Mouse (Mus musculus): ENCODE results near the gene Raf1. TPM values are rescaled to one million over a fixed set of nuclear protein-coding genes. Genes with fewer than 3 reads are reported as not detected.

Gene Raf1
- 159 TPM in 2 replicates for polyA plus RNA-seq (2016; fragmentation: Nextera tagmentation; extraction: Ambion mirVana)

DNA sequence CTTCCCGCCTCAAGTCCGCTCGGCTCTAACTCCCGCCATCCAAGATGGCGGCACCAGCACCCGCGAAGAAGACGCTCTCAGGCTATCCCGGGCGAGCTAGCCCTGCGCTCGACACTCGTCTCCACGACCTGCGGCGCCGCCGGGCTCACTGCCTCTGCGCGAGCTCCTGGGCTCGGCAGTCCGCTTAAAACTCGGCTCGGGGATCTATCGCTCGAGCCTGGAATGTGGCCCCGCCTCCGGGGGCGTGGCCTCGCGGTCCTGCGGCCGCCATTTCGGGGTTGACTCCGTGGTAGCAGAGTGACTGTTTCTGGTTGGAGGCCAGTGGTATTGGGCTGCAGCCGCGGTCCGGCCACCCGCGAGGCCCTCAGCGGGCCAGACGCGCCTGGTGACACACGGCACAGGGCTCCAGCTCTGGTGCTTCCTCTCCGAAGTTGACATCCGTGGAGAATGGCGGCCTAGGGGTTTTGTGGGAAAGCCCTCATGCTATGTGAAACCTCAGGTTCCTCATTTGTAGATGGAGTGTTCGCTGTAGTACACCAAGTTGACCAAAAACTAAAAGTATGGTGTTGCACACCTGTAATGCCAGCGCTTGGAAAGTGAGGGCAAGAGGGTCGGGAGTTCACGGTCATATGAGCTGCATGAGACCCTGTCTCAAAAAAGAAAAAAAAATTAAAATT, at the start of gene Raf1:
Raf1 (minus strand) TSS at position 184 of the 677 bp plus-strand sequence.
- H3K4me2 ChIP-seq (replicated peaks) = peak within 1 kb of the TSS; percentile 71
- WGBS = 1% methylated on average over 51 of the region's 51 CpGs
- H3K27ac ChIP-seq = peak within 1 kb of the TSS; percentile 99
- no peaks in the 10 kb centered on the region for H3K36me3 ChIP-seq
- H3K9me3 ChIP-seq (replicated peaks) = no peaks in the 10 kb centered on the region
- H3K4me1 ChIP-seq = peaks cover 16% of the 10 kb centered on the region
- peak within 1 kb of the TSS; percentile 83 for H3K4me3 ChIP-seq
- peak; percentile 98 for ATAC-seq (ENCODE audit: low FRiP score)
- H3K9ac ChIP-seq = peak within 1 kb of the TSS; percentile 99
- no peaks in the 10 kb centered on the region for H3K27me3 ChIP-seq

DNA sequence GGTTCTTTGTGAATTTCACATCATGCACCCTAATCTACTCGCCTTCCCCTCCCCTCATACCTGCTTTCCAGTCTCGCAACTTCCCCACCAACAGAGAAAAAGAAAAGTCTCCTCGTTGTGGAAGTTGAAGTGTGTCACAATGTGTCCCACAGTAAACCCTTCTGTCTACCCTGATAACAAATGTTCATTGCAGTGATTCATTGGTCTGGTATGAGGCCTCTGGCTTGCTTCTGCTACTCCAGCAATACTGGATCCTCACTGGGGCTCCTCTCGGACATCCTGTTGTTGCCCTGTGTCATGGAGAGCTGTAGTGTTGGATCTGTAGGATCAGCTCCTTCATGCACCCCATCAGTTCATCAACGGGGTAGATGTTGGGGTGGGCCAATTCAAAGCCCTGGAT, 45.8 kb upstream of the Raf1 start:
- ATAC-seq (ENCODE audit: low FRiP score) = no peak
- peaks cover 12% of the 10 kb centered on the region; the same call in 1 of the 2 replicates for H3K4me1 ChIP-seq
- H3K36me3 ChIP-seq = no peaks in the 10 kb centered on the region
- H3K9ac ChIP-seq = no peak overlapping the region
- WGBS = 86% methylated on average over 5 of the region's 5 CpGs
- H3K4me2 ChIP-seq (replicated peaks) = no peak overlapping the region
- H3K9me3 ChIP-seq (replicated peaks) = no peaks in the 10 kb centered on the region; the same call in 1 of the 2 replicates
- H3K27me3 ChIP-seq = no peaks in the 10 kb centered on the region
- no peak overlapping the region for H3K27ac ChIP-seq
- H3K4me3 ChIP-seq = no peak overlapping the region

- no peak overlapping the region for H3K27ac ChIP-seq
- H3K4me3 ChIP-seq = peak overlapping the region; percentile 16
- no peaks in the 10 kb centered on the region for H3K9me3 ChIP-seq (replicated peaks)
- 0 out of 2 replicates have a peak overlapping the region, but pooled peaks have one; percentile 18 for H3K9ac ChIP-seq
- no peaks in the 10 kb centered on the region for H3K27me3 ChIP-seq
- peaks cover 17% of the 10 kb centered on the region; the same call in 1 of the 2 replicates for H3K4me1 ChIP-seq
- no peaks in the 10 kb centered on the region for H3K36me3 ChIP-seq
- 2% methylated on average over 15 of the region's 15 CpGs for WGBS
- H3K4me2 ChIP-seq (replicated peaks) = peak overlapping the region; percentile 53
- ATAC-seq (ENCODE audit: low FRiP score) = peak; percentile 93
Measured at GRCm38 (mm10) chr6:115717715-115718558, 41.5 kb upstream of the Raf1 start.

DNA sequence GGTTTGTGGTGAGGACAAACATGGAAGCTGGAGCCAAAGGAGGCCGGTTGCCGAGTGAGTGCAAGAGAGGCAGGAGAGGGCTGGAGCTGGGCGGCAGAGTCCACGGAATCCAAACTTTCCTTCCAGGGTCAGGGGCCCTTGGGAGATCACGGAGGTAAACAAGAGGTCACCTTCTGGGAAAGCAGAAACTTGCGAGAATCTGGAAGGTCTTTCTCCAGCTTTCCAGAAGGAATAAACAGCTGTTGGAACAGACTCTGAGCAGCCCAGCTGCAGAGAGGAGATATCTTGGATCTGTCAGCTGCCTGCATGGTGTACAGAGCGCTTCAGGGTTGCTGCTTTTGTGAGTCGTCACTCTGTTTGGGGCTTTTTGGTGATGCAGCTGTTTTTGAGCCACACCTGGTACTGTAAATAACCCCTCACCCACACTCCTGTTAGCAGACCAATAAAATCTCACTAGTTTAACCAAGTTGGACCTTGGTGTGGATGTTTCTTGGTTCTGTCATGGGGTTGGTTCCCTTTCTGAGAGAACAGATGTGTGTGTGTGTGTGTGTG, 40.7 kb upstream of the Raf1 start:
- H3K27ac ChIP-seq = no peak overlapping the region
- peaks cover 17% of the 10 kb centered on the region; the same call in 1 of the 2 replicates for H3K4me1 ChIP-seq
- no peaks in the 10 kb centered on the region for H3K36me3 ChIP-seq
- no peaks in the 10 kb centered on the region for H3K9me3 ChIP-seq (replicated peaks)
- H3K4me2 ChIP-seq (replicated peaks) = peak overlapping the region; percentile 53
- peak overlapping the region; percentile 5; the same call in 1 of the 2 replicates for H3K9ac ChIP-seq
- peak; percentile 57 for ATAC-seq (ENCODE audit: low FRiP score)
- 10% methylated on average over 8 of the region's 8 CpGs for WGBS
- H3K4me3 ChIP-seq = no peak overlapping the region
- no peaks in the 10 kb centered on the region for H3K27me3 ChIP-seq

GRCm38 (mm10) chr6:115711261-115711660, 34.8 kb upstream of the Raf1 start:
- Histone ChIP-seq H3K27me3 (no peaks in the 10 kb centered on the region), H3K4me1 (no peaks in the 10 kb centered on the region), H3K4me2 (replicated peaks) (no peak overlapping the region), H3K36me3 (no peaks in the 10 kb centered on the region), H3K9ac (no peak overlapping the region), H3K27ac (no peak overlapping the region), H3K9me3 (replicated peaks) (no peaks in the 10 kb centered on the region), H3K4me3 (no peak overlapping the region)
- no peak for ATAC-seq (ENCODE audit: low FRiP score)
- WGBS = 68% methylated on average over 3 of the region's 3 CpGs

DNA sequence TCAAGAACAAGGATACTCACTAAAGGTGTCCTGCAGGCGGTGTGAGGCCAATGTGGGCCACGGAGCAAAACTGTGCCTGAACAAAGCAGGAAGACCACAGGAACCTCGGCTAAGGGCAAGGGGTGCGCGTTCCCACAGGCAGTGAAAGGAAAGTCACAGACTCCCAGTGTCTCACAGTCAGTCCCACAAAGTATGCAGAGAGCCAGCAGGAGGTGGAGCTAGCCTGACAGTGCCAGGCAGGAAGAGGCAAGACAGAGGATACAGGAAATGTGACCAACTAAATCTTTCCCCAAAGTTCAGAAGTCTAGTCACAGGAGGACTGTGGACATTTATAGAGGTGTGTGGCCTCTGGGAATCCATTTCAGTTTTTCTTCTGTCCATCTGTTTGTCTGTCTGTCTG, 26.5 kb upstream of the Raf1 start:
- Histone ChIP-seq H3K36me3 (no peaks in the 10 kb centered on the region), H3K9me3 (replicated peaks) (no peaks in the 10 kb centered on the region), H3K27ac (no peak overlapping the region), H3K4me1 (peaks cover 4% of the 10 kb centered on the region; the same call in 1 of the 2 replicates), H3K4me3 (no peak overlapping the region), H3K27me3 (no peaks in the 10 kb centered on the region), H3K9ac (no peak overlapping the region), H3K4me2 (replicated peaks) (no peak overlapping the region)
- WGBS = 78% methylated on average over 5 of the region's 5 CpGs
- no peak for ATAC-seq (ENCODE audit: low FRiP score)

DNA sequence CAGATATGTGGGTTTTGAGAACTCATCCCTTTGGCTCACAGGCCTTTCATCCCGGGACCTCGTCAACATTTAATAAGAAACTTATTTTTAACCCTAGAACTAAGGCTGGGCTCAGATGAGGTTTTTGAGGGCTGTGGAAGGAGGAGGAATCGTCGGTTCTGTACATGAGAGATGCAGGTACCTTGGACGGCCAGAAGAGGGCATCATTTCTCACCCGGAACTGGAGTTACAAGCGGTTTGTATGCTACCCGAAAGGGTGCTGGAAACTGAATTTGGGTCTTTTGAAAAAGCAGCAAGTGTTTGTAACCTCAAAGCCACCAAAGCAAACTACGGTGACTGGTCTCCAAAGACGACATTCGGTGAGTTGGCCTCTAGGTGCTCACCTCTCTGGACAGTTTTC, 24.9 kb upstream of the Raf1 start:
- H3K9ac ChIP-seq = no peak overlapping the region
- 47% methylated on average over 11 of the region's 11 CpGs for WGBS
- H3K4me2 ChIP-seq (replicated peaks) = no peak overlapping the region
- H3K27me3 ChIP-seq = no peaks in the 10 kb centered on the region
- H3K4me3 ChIP-seq = no peak overlapping the region
- no peak overlapping the region for H3K27ac ChIP-seq
- no peaks in the 10 kb centered on the region for H3K9me3 ChIP-seq (replicated peaks)
- no peak for ATAC-seq (ENCODE audit: low FRiP score)
- no peaks in the 10 kb centered on the region for H3K36me3 ChIP-seq
- H3K4me1 ChIP-seq = peaks cover 4% of the 10 kb centered on the region; the same call in 1 of the 2 replicates

- Histone ChIP-seq H3K4me2 (replicated peaks) (no peak overlapping the region), H3K9ac (no peak overlapping the region), H3K36me3 (no peaks in the 10 kb centered on the region), H3K9me3 (replicated peaks) (no peaks in the 10 kb centered on the region), H3K4me3 (no peak overlapping the region), H3K27me3 (no peaks in the 10 kb centered on the region), H3K4me1 (peaks cover 4% of the 10 kb centered on the region; the same call in 1 of the 2 replicates), H3K27ac (no peak overlapping the region)
- 91% methylated on average over 1 of the region's 1 CpGs for WGBS
- no peak for ATAC-seq (ENCODE audit: low FRiP score)
Measured at GRCm38 (mm10) chr6:115700778-115701177, 24.3 kb upstream of the Raf1 start.

GRCm38 (mm10) chr6:115698699-115699098, 22.3 kb upstream of the Raf1 start:
- no peak for ATAC-seq (ENCODE audit: low FRiP score)
- no peaks in the 10 kb centered on the region for H3K36me3 ChIP-seq
- no peaks in the 10 kb centered on the region for H3K27me3 ChIP-seq
- H3K4me1 ChIP-seq = peaks cover 4% of the 10 kb centered on the region; the same call in 1 of the 2 replicates
- H3K27ac ChIP-seq = no peak overlapping the region
- no peak overlapping the region for H3K4me2 ChIP-seq (replicated peaks)
- H3K4me3 ChIP-seq = no peak overlapping the region
- WGBS = 85% methylated on average over 4 of the region's 4 CpGs
- H3K9me3 ChIP-seq (replicated peaks) = no peaks in the 10 kb centered on the region
- H3K9ac ChIP-seq = no peak overlapping the region

DNA sequence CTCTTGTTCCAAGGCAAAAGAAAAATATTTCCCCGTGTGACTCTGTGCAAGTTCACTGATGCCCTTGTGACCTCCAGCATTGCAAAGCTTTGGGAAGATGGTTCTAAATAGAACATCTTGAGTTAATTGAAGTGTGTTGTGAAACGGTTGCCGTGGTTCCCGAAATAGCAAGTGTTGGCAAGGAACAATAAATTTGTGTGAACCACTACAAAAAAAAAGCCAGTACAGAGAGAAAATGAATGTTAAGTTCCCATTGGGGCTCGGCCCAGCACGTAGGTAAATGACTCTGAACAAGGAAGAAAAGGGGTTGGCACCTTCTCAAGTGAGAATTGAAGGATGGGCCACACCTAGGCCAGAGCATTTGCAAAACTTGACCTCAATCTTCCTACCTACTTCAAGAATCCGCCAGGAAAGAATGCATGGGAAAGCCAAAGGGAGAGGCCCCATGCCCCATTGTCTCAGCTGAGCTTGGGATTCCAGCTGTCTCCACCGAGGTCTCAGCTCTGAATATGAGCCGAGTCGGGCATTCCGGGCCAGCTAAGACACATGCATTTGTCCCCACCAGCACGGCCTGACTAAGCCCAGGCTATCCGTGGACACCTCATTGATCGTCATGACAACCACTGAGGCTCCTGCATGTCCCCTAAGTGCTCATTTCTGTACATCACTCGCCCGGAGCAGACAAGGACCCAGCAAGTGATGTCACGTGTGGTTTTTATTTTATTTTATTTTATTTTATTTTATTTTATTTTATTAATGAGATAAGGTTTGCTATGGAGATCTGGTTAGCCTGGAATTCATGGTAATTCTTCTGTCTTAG, 21.5 kb upstream of the Raf1 start:
- no peaks in the 10 kb centered on the region for H3K9me3 ChIP-seq (replicated peaks)
- H3K9ac ChIP-seq = no peak overlapping the region
- 55% methylated on average over 17 of the region's 17 CpGs for WGBS
- H3K4me1 ChIP-seq = peaks cover 4% of the 10 kb centered on the region; the same call in 1 of the 2 replicates
- no peak for ATAC-seq (ENCODE audit: low FRiP score)
- H3K4me3 ChIP-seq = no peak overlapping the region
- no peaks in the 10 kb centered on the region for H3K36me3 ChIP-seq
- H3K4me2 ChIP-seq (replicated peaks) = no peak overlapping the region
- H3K27ac ChIP-seq = no peak overlapping the region
- no peaks in the 10 kb centered on the region for H3K27me3 ChIP-seq

DNA sequence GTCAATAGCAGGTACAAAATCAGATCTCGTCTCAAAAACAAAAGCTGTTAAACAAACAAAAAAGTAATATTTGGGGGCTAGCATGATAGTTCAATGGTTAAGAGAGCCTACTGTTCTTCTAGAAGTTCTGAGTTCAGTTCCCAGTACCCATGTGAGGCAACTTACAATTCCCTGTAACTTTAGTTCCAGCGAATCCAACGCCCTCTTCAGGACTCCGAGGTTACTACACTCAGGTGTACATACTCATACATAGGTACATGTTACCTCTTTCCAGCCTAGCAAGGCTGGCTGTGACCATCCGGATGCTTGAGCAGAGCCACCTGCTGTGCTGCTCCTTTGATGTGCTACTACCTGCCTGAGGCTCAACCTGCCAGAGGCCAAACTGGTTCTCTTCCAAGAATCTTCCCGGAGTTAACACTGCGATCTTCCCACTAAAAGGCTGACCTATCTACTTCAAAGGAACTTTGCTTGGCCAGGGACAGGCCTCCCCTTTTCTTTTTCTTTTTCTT, 20.3 kb upstream of the Raf1 start:
- Histone ChIP-seq H3K4me3 (no peak overlapping the region), H3K27me3 (no peaks in the 10 kb centered on the region), H3K9me3 (replicated peaks) (no peaks in the 10 kb centered on the region), H3K27ac (no peak overlapping the region), H3K4me2 (replicated peaks) (no peak overlapping the region), H3K36me3 (no peaks in the 10 kb centered on the region), H3K9ac (no peak overlapping the region), H3K4me1 (peaks cover 4% of the 10 kb centered on the region; the same call in 1 of the 2 replicates)
- WGBS = 84% methylated on average over 7 of the region's 7 CpGs
- ATAC-seq (ENCODE audit: low FRiP score) = no peak

Measured in hindbrain, embryonic 12.5 days (tissue).